Mouse (Mus musculus) Muller cell, postnatal 12 days (primary cell): ENCODE measurements around the gene Por.

ENCODE experiments used
- DNase-seq: peaks from one replicate; pipeline ENCODE4 v3.0.0-alpha.2; 2015; ENCODE audit errors: inconsistent ontology term

Por gene

GRCm38 (mm10) chr5:135726641-135727346 is 57.0 kb downstream of the Por start:
- peak; percentile 89 for DNase-seq

- DNase-seq, result no peak
These were observed 58.0 kb downstream of the Por start for GRCm38 (mm10) chr5:135727871-135728270.

- no peak for DNase-seq
These were observed 58.5 kb downstream of the Por start for GRCm38 (mm10) chr5:135728361-135728760.

GRCm38 (mm10) chr5:135729351-135729750 is 59.5 kb downstream of the Por start:
- DNase-seq, result no peak

GRCm38 (mm10) chr5:135730278-135730677 is 60.4 kb downstream of the Por start:
- no peak for DNase-seq

GRCm38 (mm10) chr5:135730916-135731315 is 61.1 kb downstream of the Por start:
- no peak for DNase-seq

- no peak for DNase-seq
These were observed 61.5 kb downstream of the Por start for GRCm38 (mm10) chr5:135731322-135731721.

- DNase-seq, result no peak
These were observed 63.2 kb downstream of the Por start for GRCm38 (mm10) chr5:135733071-135733470.

GRCm38 (mm10) chr5:135734057-135734680 is 64.3 kb downstream of the Por start:
- DNase-seq, result no peak

GRCm38 (mm10) chr5:135735741-135736140 is 65.9 kb downstream of the Por start:
- no peak for DNase-seq

- DNase-seq, result no peak
These were observed 66.7 kb downstream of the Por start for GRCm38 (mm10) chr5:135736544-135736943.

- DNase-seq, result no peak
These were observed 67.3 kb downstream of the Por start for GRCm38 (mm10) chr5:135737154-135737553.

GRCm38 (mm10) chr5:135738266-135738665 is 68.4 kb downstream of the Por start:
- DNase-seq, result no peak

GRCm38 (mm10) chr5:135742156-135742555 is 72.3 kb downstream of the Por start:
- no peak for DNase-seq

- peak; percentile 51 for DNase-seq
These were observed 73.3 kb downstream of the Por start for GRCm38 (mm10) chr5:135742941-135743740.

GRCm38 (mm10) chr5:135743741-135744609 is 74.1 kb downstream of the Por start, which contains the start of gene Tmem120a:
Gene Tmem120a, minus strand, starts transcription at chr5:135744448.
- peak; percentile 96 for DNase-seq

- DNase-seq, result no peak
These were observed 74.9 kb downstream of the Por start for GRCm38 (mm10) chr5:135744742-135745141.

- peak; percentile 12 for DNase-seq
These were observed 81.2 kb downstream of the Por start for GRCm38 (mm10) chr5:135751041-135751440.

- DNase-seq, result no peak
These were observed 81.8 kb downstream of the Por start for GRCm38 (mm10) chr5:135751595-135751994.

GRCm38 (mm10) chr5:135761881-135762280 is 92.0 kb downstream of the Por start:
- no peak for DNase-seq

- DNase-seq, result peak; percentile 55
These were observed 93.7 kb downstream of the Por start for GRCm38 (mm10) chr5:135763526-135763925.

GRCm38 (mm10) chr5:135764971-135765370 is 95.1 kb downstream of the Por start:
- DNase-seq, result no peak
